Mouse (Mus musculus): ENCODE measurements around the gene Grsf1. TPM values are rescaled to one million over a fixed set of nuclear protein-coding genes. Genes with fewer than 3 reads are reported as not detected.

Gene Grsf1
- 10 to 100 TPM in 1 of 2 experiments, 1 to 10 TPM in 1; 5.3 to 23.5 TPM for polyA plus RNA-seq (2012; fragmentation: generic; extraction: Trizol)

DNA sequence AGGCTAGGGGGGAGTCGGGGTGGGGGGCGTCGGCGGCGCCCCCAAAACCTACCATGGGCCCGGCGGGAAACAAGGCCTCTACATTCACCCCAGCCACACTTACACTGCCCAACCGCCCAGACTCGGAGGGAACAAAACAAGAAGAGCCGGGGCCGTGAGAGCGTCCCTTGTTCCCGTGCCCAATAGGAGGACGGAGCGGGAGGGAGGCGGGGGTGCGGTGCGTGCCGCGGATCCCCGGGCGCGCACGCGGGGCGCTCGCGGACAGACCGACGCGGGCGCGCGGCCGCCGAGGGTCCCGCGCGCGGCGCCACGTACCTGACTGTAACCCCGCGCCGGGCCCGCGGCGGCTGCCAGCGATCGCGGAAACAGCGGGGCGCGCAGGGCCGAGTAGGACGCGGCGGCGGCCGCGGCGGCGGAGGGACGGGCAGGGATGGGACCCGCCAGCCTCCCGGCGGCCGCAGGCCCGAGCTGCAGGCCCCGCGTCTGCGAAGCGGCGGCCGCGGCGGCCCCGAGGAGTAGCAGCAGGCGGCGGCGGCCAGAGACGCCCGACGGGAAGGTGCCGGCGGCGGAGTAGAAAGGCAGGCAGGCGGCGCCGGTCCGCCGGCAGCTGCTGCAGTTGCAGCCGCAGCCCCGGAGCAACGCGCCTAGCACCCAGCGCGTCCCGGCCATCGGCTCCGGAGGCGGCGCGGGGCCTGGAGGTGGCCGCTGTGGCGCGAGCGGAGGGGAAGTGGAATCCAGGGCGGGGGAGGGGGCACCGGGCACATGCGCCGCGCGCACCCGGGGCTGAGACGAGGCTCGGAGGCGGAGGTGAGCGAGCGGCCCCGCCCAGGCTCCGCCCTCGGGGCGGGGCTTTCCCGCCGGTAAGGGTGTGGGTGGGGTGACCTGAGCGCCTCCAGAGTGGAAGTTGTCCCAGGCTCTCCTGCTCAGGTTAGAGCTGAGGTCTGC, at the start of gene Grsf1:
Grsf1 (minus strand) TSS at position 729 of the 945 bp plus-strand sequence.

GRCm38 (mm10) chr5:88720116-88721002, 44.4 kb upstream of the Grsf1 start, which contains the start of gene Mob1b:
TSS of gene Mob1b (plus strand) at chr5:88720855.

Other genes starting within 250 kb of the Grsf1 start
- not detected for gene Ambn, start 220.2 kb downstream of the Grsf1 start, polyA plus RNA-seq (2012; fragmentation: generic; extraction: Trizol)
- gene Enam, start 188.2 kb downstream of the Grsf1 start, polyA plus RNA-seq (2012; fragmentation: generic; extraction: Trizol), result not detected
- under 1 TPM in 1 of 2 experiments, not detected in 1; 0.09 TPM for gene Jchain, start 148.3 kb downstream of the Grsf1 start, polyA plus RNA-seq (2012; fragmentation: generic; extraction: Trizol)
- 10 to 100 TPM in 1 of 2 experiments, 1 to 10 TPM in 1; 9.0 to 48.6 TPM for gene Utp3, start 121.7 kb downstream of the Grsf1 start, polyA plus RNA-seq (2012; fragmentation: generic; extraction: Trizol)
- 1 to 10 TPM in 1 of 2 experiments, under 1 TPM in 1; 0.54 to 4.1 TPM for gene Rufy3, start 111.1 kb downstream of the Grsf1 start, polyA plus RNA-seq (2012; fragmentation: generic; extraction: Trizol)
- gene Mob1b, start 44.7 kb upstream of the Grsf1 start, polyA plus RNA-seq (2012; fragmentation: generic; extraction: Trizol), result 1 to 10 TPM in 1 of 2 experiments, under 1 TPM in 1; 0.67 to 2.1 TPM
- gene Dck, start 88.8 kb upstream of the Grsf1 start, polyA plus RNA-seq (2012; fragmentation: generic; extraction: Trizol), result 1 to 10 TPM; 1.4 to 2.1 TPM
- under 1 TPM; under 0.01 to 0.14 TPM for gene Slc4a4, start 210.6 kb upstream of the Grsf1 start, polyA plus RNA-seq (2012; fragmentation: generic; extraction: Trizol)

Measured in C3H10T1/2 (cell line).